Mouse (Mus musculus) myocyte (in vitro differentiated cells): ENCODE measurements at regions not wholly inside any gene's neighbourhood (a gene's known extent, or its start where the extent isn't known, plus 50 kb on each side); places are given as distances from the start of the nearest gene placed in this dataset.

Experiments
- CEBPB ChIP-seq: IDR thresholded peaks from 2 replicates; pipeline ENCODE4 v1.6.1; 2011; ENCODE audit warnings: mild to moderate bottlenecking, moderate library complexity; ENCODE audit not compliant: poor library complexity, insufficient read depth, severe bottlenecking
- E2F4 ChIP-seq: IDR thresholded peaks from one replicate; pipeline ENCODE4 v1.6.1; 2011; ENCODE audit warnings: mild to moderate bottlenecking, control low read depth, moderate library complexity; ENCODE audit not compliant: insufficient read depth
- POLR2A ChIP-seq: IDR thresholded peaks from one replicate; pipeline ENCODE4 v1.6.1; 2011; ENCODE audit warnings: low read depth, mild to moderate bottlenecking, control low read depth, moderate library complexity; ENCODE audit not compliant: insufficient read length
- USF1 ChIP-seq: IDR thresholded peaks from one replicate; pipeline ENCODE4 v1.6.1; 2011; ENCODE audit warnings: low read depth, mild to moderate bottlenecking, control low read depth, moderate library complexity

DNA sequence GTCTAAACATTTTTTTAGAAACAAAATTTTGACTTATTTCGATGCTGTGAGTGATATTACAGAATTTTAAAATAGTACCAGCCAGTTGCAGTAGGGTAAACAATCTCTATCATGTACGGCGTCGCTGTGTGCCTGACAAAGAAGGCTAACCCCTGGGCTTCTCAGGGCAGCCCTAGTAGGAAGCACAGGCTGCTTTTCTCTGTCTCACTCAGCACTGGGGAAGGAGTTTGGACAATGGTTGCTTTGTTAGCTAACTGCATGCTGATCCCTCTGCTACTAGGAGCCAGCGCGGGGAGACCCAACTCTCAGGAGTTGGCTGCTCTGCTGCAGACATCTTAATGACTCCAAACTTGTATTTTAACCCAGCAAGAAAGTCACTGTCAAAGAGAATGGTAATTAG lies 75.9 kb upstream of the Unc93a2 start:
- TF ChIP-seq POLR2A: no peak
- TF ChIP-seq E2F4: no peak
- TF ChIP-seq CEBPB: no peak
- TF ChIP-seq USF1: no peak
